Mouse (Mus musculus) spleen, postnatal 4 days (tissue): Measurements from ENCODE around the gene Gm49486.
"Not testable (repeated sequence)": the region's sequence is repeated elsewhere in the genome, so short reads cannot be mapped to it uniquely, and the experiment has no call there.

Experiments
- DNase-seq, 2 experiments: peaks; one replicate each; pipeline ENCODE4 v3.0.0; 2022; ENCODE audit warnings: low spot score in 2 of 2

Gene Gm49486

DNA sequence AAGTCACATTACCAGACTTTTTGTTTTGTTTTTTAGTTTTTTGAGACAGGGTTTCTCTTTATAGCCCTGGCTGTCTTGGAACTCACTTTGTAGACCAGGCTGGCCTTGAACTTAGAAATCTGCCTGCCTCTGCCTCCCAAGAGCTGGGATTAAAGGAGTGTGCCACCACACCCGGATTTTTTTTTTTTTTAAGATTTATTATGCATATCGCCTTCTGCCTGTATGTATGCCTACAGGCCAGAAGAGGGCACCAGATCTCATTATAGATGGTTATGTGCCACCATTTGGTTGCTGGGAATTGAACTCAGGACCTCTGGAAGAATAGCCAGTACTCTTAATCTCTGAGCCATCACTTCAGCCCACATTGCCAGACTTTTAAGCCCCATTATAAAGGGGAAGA, 3.4 kb upstream of the Gm49486 start:
- DNase-seq, result not testable (repeated sequence)

DNA sequence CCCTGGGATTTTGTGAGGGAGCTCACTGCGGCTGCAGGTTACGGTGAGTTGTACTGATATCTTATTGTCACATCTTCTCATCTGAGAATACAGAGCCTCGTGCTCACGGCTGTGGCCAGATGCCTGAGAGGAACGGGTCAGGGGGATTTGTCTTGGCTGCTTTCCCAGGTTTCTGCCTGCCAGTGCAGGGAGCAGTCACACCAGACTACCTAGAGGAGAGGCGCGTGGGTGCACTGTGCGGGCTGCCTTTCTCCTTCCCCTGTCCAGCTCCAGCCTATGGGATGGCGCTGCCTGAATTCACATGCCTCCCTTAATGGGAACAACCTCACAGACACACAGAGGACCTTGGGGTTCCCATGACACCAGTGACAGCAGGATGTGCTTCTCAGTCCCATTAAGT, 6.1 kb downstream of the Gm49486 start:
- no peak for DNase-seq

DNA sequence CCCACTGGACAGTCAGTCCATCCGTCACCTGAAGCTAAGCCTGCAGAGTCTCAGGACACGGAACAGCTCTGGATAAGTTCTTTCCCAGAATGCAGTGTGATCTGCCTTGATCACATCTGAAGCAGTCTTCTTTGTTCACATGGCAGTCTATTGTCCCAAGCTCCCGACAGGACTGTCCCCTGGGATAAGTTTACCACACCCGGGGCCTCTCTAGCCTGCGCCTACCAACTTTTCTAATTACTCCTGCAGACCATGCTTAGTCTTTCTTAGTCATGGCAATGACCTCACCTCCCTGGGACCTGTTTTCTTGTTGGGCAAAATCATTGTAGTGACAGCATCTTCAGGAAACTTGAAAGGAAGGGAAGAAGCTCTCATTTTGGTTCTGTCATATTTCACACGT, 8.8 kb downstream of the Gm49486 start:
- no peak for DNase-seq

DNA sequence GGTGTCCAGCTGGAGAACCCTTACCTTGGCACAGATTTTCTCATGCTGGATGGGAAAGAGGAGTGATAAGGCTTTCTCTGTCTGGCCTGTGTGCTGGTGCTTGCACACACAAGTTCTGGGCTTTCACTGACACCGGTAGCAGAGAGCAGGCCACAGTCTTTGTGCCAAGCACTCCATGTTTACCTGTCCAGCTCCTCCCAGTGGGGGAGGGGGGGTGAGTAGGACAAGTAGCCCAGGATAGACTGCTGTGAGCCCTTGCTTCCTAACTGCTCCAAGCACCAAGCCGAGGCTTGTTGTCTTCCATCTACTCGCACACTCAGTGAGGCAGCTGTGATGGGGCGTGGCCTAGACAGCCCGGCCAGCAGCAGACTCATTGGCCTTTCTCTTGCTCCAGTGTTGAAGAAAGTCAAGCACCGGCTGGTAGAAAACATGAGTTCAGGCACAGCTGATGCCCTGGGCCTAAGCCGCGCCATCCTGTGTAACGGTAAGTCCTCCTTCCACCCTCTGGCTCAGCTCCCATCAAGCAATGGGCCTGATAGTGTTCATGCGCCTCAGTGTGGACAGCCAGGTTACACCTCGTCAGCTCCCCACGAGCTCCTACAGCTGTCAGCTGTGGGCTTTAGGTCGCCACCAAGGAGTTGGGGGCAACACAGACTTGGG, 13.5 kb downstream of the Gm49486 start:
- DNase-seq, result no peak

DNA sequence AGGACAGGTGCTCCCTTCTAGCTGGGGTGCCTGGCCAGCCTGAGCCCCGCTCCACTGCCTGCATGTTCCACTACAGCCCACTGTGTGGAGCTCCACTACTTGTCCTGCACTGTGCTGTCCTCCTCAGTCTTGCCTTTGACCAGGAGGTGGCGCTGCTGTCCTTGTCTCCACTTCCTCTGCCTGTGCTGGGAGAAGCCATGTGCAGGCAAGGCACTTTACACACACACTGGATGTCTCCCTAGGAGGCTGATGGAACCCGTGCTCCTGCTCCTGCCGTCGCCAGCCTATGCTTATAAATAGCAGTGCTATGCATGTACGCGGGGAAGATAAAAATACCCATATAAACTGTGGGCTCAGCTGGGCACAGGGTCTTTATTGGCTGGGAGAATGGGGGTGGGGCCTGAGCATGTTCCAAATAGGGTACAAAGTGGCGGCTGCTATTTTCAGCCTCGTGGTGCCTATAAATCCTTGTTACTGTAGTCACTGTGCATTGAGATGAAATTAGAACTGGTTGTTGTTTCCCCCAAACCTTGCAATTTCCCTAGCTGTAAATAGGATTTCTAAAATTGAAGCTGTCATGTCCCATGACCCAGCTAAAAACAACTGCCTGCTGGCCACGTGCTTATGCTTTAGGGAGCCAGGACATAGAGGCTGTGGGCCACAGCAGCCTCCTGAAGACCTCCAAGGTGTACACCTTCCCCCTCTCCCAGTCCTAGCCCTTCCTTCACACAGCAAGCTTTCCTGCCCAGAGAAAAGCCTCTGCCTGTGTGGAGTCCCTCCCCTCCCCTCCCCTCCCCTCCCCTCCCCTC, 14.2 kb downstream of the Gm49486 start:
- DNase-seq, result peak; percentile 88 to 95

DNA sequence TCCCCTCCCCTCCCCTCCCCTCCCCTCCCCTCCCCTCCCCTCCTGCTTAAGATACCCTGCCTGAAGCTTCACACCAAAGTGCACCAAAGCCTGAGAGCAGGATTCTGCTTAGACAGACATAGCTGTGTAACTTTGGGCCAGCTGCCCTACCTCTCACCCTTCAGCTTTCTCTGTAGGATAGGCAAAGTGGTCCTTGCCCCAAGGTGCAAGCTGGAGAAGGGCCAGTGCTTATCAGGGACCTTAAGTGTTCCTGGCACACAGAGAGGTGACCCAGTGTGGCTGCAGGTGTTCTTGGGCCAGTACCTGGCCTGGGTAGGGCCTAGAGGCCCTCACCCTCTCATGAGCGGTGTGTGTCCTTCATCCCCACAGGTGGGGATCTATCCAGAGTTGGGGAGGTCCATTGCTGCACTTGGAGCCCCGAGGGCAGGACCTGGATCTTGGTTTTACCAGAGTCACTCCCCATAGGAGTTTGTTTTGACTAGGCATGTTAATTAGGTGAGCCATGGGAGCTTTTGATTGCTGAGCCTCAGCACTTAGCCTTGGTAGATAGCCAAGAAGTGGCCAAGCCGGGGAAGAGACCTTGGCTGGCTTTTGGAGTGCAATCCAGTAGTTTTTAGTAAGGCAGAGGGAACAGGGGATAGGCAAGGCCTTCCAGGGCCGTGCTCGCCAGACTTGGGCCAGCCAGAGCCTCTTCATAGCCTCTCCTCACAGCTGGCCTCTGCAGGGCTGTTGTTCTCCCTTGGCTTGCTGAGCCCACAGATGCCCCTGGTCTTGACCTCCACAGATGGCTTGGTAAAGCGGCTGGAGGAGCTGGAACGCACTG, 15.1 kb downstream of the Gm49486 start:
- DNase-seq, result no peak

DNA sequence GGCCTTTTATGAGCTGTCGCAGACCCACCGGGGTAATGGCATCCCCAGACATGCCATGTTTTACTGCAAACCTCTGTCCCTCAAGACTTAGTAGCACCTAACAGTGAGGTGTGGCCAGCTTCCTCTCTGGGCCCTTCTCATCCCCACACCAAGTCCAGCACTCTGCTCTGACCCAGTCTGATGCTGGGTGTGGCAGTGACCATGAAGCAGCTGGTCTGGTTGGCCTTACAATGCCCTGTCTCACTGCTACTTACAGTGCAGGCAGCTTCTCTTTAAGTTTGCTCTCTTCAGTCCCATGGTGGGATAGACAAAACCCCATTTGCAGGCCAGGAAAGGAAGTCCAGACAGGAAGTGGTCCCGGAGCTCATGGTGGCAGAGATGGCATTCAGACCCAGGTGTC, 16.1 kb downstream of the Gm49486 start:
- DNase-seq, result no peak

DNA sequence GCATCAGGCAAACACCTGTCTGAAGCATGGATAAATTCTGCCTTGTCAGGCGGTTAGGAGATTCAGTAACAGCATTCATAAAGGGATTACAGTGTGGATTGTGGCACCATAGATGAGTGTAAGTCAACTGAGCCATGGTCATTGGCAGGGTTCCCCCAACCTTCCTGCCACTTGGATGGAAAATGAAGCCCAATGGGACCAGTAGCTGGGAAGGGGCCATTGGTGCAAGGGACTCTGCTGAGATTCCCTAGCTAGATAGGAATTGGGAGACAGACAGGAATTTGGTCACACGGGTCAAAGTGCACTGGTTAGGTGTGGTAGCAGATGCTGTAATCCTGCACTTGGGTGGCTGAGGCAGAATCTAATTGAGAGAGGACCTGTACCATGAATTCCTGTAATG, 21.0 kb downstream of the Gm49486 start:
- no peak for DNase-seq

DNA sequence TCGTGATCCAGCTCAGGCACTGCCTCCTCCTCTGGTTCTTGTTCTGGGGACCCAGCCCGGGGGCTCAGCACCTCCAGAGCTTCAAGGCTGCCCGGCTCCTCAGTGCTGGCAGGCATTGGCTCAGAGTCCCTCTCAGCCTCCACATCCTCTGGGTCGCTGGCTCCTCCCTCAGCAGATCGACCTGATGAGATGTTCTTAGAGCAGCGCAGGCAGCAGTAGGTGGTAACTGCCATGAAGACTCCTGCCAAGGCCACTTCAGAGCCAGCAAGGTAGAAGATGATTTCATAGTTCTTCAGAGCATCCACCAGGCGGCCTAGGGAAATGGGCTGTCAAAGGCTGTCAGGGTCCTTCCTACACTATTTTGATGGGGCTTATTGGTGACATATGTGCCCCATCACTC, 22.0 kb downstream of the Gm49486 start:
- no peak for DNase-seq

DNA sequence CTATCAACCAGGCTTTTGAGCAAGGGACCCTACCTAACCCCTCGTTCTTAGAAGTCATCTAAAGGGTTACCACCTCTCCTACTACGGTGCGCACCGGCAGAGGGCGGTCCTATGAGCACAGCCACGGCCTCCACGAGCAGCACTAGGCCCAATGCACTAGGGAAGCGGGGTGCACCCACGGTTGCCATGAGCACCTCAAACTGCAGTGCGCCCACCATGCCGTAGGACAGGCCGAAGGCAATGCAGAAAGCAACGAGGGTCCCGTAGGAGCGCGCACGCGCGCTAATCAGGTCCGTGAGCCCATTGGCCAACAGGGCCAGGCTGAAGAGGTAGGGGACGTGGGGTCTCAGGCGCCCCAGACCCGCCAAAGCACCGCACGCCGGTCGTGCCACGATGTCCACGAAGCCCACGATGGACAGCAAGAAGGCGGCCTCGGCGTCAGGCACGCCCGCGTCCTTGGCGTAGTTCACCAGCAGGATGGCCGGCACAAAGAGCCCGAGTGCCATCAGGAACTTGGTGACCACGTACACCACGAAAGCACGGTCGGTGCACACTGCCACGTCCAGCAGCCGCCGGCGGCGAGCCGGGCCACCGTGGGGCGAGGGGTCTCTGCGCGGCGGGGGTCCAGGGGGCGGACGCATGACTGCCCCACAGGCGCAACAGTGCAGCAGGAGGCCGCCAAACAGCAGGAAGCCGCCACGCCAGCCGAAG, 22.7 kb downstream of the Gm49486 start:
- DNase-seq, result no peak

DNA sequence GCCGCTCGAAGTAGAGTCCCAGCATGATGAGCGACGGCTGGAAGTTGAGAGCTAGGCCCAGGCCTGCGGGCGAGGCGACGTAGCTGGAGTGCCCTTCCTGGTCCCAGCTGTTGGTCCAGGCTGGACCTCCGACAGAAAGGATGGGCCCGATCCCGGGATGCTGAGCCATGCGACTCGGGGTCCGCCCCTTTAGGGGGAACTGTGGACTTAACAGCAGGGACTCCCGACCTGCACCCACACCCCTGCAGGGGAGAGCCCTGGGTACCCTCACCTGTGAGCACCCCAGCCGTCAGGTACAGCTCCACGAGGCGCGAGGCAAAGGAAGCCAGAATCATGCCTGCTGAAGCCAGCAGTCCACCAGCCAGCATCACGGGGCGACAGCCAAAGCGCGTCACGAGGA, 23.4 kb downstream of the Gm49486 start:
- DNase-seq, result no peak

DNA sequence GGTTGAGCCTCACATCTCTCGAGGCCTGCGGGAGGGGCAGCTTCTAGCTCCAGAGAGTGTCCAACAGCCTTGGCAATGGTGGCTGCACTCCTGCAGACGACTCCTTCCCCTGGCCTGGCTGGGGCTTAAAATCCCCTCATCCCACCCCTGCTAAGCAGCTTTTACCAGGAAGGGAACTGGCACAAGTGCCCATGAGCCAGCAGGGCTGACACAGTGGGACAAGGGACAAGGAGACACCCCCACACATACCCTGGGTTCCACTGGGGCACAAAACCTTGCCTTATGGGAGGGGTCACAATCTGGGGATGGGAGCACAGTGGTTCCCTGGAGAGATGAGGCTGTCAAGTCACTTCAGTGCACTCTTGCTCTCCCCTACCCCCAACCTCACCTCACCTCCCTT, 25.5 kb downstream of the Gm49486 start, which contains the start of gene Slc16a8:
Slc16a8 (minus strand) TSS at position 101 of the 400 bp plus-strand sequence.
- no peak for DNase-seq

DNA sequence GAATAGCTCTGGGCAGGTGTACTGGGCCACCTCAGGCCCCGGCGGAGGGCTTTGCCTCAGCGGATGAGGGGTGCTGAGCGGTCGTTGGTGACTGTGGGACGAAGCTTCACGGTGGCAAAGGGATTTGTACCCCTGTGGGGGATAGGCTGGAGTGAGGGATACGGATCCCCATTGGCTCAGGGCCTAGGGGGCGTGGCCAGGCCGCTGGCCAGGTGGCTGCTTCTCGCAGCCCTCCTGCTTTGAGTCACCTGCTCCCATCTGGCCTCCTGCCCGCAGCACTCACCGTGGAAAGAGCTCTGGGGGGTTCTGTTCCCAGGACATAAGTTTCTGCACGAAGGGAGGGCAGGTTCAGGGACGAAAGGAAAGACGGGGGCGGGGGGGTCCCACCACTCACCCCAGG, 29.3 kb downstream of the Gm49486 start:
- DNase-seq, result no peak

DNA sequence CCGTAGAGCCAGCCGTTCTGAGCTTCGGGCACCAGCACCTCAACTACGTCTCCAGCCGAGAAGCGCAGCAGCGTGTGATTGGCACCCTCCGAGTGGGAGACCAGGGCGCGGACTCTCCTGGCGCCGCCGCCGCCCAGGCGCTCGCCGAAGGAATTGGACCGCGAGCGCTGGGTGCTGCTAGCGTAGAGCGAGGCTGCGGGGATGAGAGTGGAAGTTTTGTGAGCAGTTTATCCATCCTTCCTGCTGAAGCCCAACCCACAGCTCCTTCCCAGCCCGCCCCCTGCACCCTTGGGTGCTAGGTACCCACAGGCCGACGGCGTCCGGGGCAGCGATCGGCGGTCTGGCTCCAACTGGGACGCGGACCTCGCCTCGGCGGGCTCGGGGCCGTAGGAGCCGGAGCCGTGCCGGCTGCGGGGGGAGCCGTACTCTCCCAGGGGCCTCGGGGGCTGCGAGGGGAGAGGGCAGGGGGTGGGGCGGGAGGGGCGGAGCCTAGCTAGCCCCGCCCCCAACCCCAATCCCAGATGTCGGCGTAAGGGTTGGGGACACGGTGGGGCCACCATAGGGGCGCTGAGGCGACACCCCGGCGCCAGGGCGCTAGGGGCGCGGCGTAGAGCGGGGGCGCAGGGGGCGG, 32.0 kb downstream of the Gm49486 start:
- no peak for DNase-seq

DNA sequence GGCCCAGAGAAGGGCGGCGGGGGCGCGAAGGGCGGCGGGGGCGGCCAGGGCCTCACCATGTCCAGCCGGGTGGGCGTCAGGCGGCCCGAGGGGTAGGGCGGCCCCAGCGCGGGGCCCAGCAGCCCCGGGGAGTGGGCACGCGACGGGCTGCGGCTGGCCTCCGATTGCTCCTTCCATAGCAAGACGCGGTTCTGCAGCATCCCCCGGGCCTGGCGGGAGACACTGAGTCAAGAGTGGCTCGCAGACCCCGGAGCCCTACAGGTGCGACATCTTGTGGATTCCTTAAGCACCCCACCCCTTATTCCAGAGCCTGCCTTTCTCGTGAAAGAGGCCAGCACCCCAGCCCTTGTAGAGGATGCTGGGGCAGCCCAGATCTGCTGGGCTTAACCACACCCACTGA, 32.6 kb downstream of the Gm49486 start:
- no peak for DNase-seq

DNA sequence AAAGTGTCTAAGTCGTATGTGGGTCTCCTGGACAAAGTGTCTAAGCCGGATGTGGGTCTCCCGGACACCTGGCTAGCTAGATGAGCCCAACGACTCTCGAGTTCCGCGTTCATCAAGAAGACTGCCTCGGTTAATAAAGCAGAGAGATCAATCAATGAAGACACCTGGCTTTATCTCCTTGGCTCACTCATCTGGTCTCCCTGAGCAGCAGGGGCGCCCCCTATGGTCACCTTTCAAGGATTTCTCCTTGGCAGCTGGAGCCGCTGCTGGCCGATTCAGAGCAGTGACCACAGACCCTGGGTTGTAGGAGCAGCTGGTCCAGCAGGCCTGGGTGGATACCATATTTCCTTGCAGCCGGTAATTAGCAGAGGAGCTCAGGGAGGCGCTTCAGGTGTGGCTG, 33.2 kb downstream of the Gm49486 start:
- no peak for DNase-seq

DNA sequence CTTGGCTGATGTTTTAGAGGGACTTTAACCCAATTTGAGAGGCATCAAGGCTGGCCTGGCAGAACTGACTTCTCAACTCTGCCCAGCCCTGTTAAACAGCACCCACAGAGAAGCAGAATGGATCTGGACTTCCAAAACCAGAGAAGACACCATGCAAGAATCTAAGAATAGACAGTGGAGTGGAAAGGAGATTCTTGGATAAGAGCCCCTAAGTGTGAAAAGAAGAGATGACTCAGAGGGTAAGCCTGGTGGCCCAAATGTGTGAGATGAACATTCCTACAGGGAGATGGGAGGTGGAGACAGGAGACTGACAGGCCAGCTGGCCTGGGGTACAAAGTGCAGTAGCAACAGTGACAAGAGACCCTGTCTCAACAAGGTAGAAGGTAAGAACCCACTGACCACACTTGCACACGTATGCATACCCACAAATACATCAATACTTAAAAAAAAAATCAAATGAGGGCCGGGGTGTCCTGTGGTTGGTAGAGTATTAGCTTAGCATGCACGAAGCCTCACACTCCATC, 33.7 kb downstream of the Gm49486 start:
- no peak for DNase-seq

DNA sequence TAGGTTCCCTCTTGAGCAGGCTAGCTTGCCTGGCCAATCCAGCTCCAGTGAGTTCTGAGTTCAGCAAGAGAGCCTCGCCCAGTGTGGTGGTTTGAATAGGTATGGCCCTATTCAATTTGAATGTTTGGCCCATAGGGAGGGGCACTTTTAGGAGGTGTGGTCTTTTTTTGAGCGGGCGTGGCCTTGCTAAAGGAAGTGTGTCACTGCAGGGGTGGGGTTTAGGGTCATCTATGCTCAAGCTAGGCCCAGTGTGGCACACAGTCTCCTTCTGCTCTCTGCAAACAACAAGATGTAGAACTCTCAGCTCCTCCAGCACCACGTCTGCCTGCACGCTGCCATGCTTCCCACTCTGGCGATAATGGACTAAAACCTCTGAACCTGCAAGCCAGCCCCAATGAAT, 34.5 kb downstream of the Gm49486 start:
- no peak for DNase-seq

DNA sequence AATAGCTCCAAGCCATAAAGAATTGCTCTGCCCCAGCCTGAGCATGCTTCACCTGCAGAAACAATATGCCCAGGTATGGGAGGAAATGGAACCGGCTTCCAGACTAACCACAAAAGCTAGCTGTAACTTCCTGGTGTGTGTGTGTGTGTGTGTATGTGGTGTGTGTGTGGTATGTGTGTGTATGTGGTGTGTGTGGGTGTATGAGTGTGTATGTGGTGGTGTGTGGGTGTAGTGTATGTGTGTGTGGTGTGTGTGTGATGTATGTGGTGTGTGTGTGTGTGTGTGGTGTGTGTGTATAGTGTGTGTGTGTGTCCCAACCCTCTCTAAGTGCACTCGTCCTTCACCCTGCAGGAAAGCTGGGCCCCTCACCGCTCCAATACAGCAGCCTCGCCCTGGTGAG, 36.2 kb downstream of the Gm49486 start:
- no peak for DNase-seq

DNA sequence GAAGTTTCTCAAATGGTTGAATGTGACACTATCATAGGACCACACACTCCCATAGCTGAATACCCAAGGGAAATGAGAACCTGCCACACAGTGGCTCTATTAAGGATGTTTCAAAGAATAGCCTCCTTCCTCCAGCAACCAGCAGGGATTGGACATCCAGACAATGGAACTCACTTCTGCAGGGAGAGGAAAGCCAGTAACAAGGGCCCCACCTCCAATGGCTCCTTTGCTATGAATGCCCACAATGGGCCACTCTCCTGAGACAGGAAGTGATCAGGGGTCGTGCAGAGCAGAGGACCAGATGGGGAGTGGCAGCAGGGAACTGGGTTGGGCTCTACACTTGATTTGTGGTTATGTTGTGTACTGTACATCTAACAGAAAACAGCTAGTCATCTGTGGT, 39.3 kb downstream of the Gm49486 start:
- DNase-seq, result no peak
